In genomic region chr17:87301607-87302006, GRCm38 (mm10) we compare ENCODE assay signal across 8 mouse cellular contexts. TPM values are rescaled to one million over a fixed set of nuclear protein-coding genes. Genes with fewer than 3 reads are reported as not detected.
A peak's percentile ranks its signal among the peaks of the same experiment; 100 is the strongest.
DNase-seq lines count a peak whose midpoint lies in the region; ATAC-seq and TF ChIP-seq lines count a peak whose summit lies in the region.
"Not testable (repeated sequence)": the region's sequence is repeated elsewhere in the genome, so short reads cannot be mapped to it uniquely, and the experiment has no call there.

No protein-coding gene starts in this region.

- DNase-seq in 416B (ENCODE audit: low read depth): peak; percentile 60
- peak; percentile 86 for DNase-seq in MEL (ENCODE audit: low read depth, low spot score)
- DNase-seq in heart, adult 11 months: peak; percentile 93
- DNase-seq in lung, postnatal 25 days (ENCODE audit: low spot score): peak; percentile 54
- DNase-seq in spleen, postnatal 36 days (ENCODE audit: low spot score in 2 of 2): peak; percentile 78 to 81

- H3K9ac ChIP-seq in MEL (ENCODE audit: control insufficient read depth, low read depth, low read length, poor library complexity, severe bottlenecking): not testable (repeated sequence)

- TF ChIP-seq POLR2A in MEL (IDR thresholded peaks at IDR 0.05; ENCODE audit: control insufficient read depth in 1 of 2, insufficient read depth in 1 of 2, low read depth in 1 of 2, low read length in 2 of 2, poor library complexity in 1 of 2); bone marrow macrophage, adult 2 months (IDR thresholded peaks at IDR 0.05; ENCODE audit: borderline replicate concordance, low read depth, low read length): not testable (repeated sequence)

- peaks cover 2 to 33% of the 10 kb centered on the region in 2 experiments for H3K4me1 ChIP-seq in MEL (ENCODE audit: control insufficient read depth in 1 of 2, insufficient read depth in 2 of 2, low read length in 2 of 2)
- H3K4me1 ChIP-seq in bone marrow macrophage, adult 2 months (ENCODE audit: control insufficient read depth, insufficient read depth, low read length): peaks cover 53% of the 10 kb centered on the region

- TF ChIP-seq CTCF in MEL (IDR thresholded peaks at IDR 0.05 in 2 of 3, conservative IDR thresholded peaks at IDR 0.05 in 1 of 3; ENCODE audit: control insufficient read depth in 1 of 3, insufficient read depth in 1 of 3, low read depth in 2 of 3, low read length in 3 of 3, poor library complexity in 1 of 3, severe bottlenecking in 1 of 3); bone marrow macrophage, adult 2 months (IDR thresholded peaks at IDR 0.05; ENCODE audit: low read depth, low read length): not testable (repeated sequence)

- H3K27me3 ChIP-seq in MEL (ENCODE audit: control insufficient read depth in 1 of 2, insufficient read depth in 2 of 2, low read length in 2 of 2): not testable (repeated sequence)

- peak; percentile 33 to 47; a peak in 2 of 4 replicates for TF ChIP-seq EP300 in MEL (IDR thresholded peaks at IDR 0.05; ENCODE audit: low read depth in 1 of 2, low read length in 2 of 2)

- not testable (repeated sequence) for TF ChIP-seq RAD21 in MEL (IDR thresholded peaks at IDR 0.05; ENCODE audit: low read depth, low read length)

- not testable (repeated sequence) for H3K36me3 ChIP-seq in MEL (ENCODE audit: control insufficient read depth in 1 of 2, insufficient read depth in 2 of 2, low read length in 2 of 2)

- not testable (repeated sequence) for H3K9me3 ChIP-seq in MEL (replicated peaks; ENCODE audit: insufficient read depth, low read length)

- ATAC-seq in megakaryocyte, adult 5-6 weeks (ENCODE audit: poor library complexity, severe bottlenecking): peak; percentile 51
- peak; percentile 42 for ATAC-seq in monocyte, adult 5-6 weeks (replicated peaks; ENCODE audit: insufficient number of reproducible peaks, low FRiP score, low TSS enrichment, poor library complexity, severe bottlenecking)

- not testable (repeated sequence) for H3K4me3 ChIP-seq in MEL (ENCODE audit: control insufficient read depth in 1 of 2, insufficient read depth in 1 of 2, low read depth in 2 of 2, low read length in 2 of 2); bone marrow macrophage, adult 2 months (ENCODE audit: insufficient read depth, low read length)

- peak overlapping the region; percentile 60 for H3K27ac ChIP-seq in MEL (ENCODE audit: control insufficient read depth, low read depth, low read length)
- peak overlapping the region; percentile 98 for H3K27ac ChIP-seq in bone marrow macrophage, adult 2 months (ENCODE audit: insufficient read depth, low read depth, low read length)

- H3K79me2 ChIP-seq in MEL (ENCODE audit: control insufficient read depth, insufficient read depth, low read length, poor library complexity): not testable (repeated sequence)

TF ChIP-seq in MEL, 35 proteins besides CTCF, POLR2A, EP300 and RAD21:
- TF ChIP-seq ZNF384 (IDR thresholded peaks at IDR 0.05; ENCODE audit: low read depth, low read length): peak; percentile 21; the same call in 1 of the 2 replicates
- peak; percentile 76 for TF ChIP-seq TBP (IDR thresholded peaks at IDR 0.05; ENCODE audit: low read depth, low read length)

RNA-seq across cellular contexts. Expression of gene Ttc7, which starts 18.9 kb away (rescaled TPM):
- total RNA-seq in MEL (2012; rRNA removed): 19.9 and 22.8 TPM in 2 replicates
- polyA plus RNA-seq in MEL (2012; ENCODE audit: insufficient read depth in 1 of 2, insufficient read length in 2 of 2, low read depth in 1 of 2, low replicate concordance in 2 of 2, missing spikeins in 1 of 2): 10 to 100 TPM in 1 of 2 experiments, not detected in 1; 42.4 TPM
- 93.3 and 100 TPM in 2 replicates for polyA plus RNA-seq in bone marrow macrophage, adult 2 months (2012; ENCODE audit: insufficient read depth, insufficient read length, missing spikeins)
- total RNA-seq in megakaryocyte, adult 5-6 weeks (2015): 78.8 and 94.9 TPM in 2 replicates
- 94.0 and 96.3 TPM in 2 replicates for total RNA-seq in megakaryocyte, adult 5-6 weeks (2017)
- total RNA-seq in monocyte, adult 5-6 weeks (2017): 126 to 169 TPM (median 150 TPM) in 3 replicates

RNA-seq across cellular contexts. Expression of gene Mcfd2, which starts 35.9 kb away (rescaled TPM):
- total RNA-seq in MEL (2012; rRNA removed): 41.4 and 52.6 TPM in 2 replicates
- 10 to 100 TPM in 1 of 2 experiments, not detected in 1; 50.4 TPM for polyA plus RNA-seq in MEL (2012; ENCODE audit: insufficient read depth in 1 of 2, insufficient read length in 2 of 2, low read depth in 1 of 2, low replicate concordance in 2 of 2, missing spikeins in 1 of 2)
- 74.4 and 84.8 TPM in 2 replicates for polyA plus RNA-seq in bone marrow macrophage, adult 2 months (2012; ENCODE audit: insufficient read depth, insufficient read length, missing spikeins)
- total RNA-seq in megakaryocyte, adult 5-6 weeks (2015): 16.1 and 19.7 TPM in 2 replicates
- 38.5 and 44.9 TPM in 2 replicates for total RNA-seq in megakaryocyte, adult 5-6 weeks (2017)
- 35.9 to 41.6 TPM (median 36.0 TPM) in 3 replicates for total RNA-seq in monocyte, adult 5-6 weeks (2017)
